Mouse (Mus musculus) small intestine, adult 2 months (tissue): ENCODE measurements at regions not wholly inside any gene's neighbourhood (a gene's known extent, or its start where the extent isn't known, plus 50 kb on each side); places are given as distances from the start of the nearest gene placed in this dataset.

Experiments
- CTCF ChIP-seq: fragments of 200-500 bp; IDR thresholded peaks from 2 replicates; pipeline ENCODE4 v1.5.1; 2012; ENCODE audit warnings: low read depth, mild to moderate bottlenecking, control low read depth, inconsistent platforms, low read length, moderate library complexity, mixed read lengths; ENCODE audit not compliant: insufficient replicate concordance, insufficient read length; ENCODE audit errors: extremely low read depth
- POLR2A ChIP-seq: fragments of 200-500 bp; IDR thresholded peaks from 2 replicates; pipeline ENCODE4 v1.6.1; 2012; ENCODE audit warnings: low read depth, mild to moderate bottlenecking, control low read depth, inconsistent platforms, low read length, moderate library complexity

- TF ChIP-seq CTCF (no peak), POLR2A (no peak)
Observed at GRCm38 (mm10) chr16:95800911-95801442, 99.1 kb downstream of the Ets2 start.
